In genomic region chr11:53504376-53504775, GRCm38 (mm10) we compare ENCODE assay signal across 1 mouse cellular context.
A peak's percentile ranks its signal among the peaks of the same experiment; 100 is the strongest.
TF ChIP-seq lines count a peak whose summit lies in the region.

No protein-coding gene starts in this region.

TF ChIP-seq in CH12.LX, 34 proteins besides CTCF, POLR2A, EP300 and RAD21:
- TF ChIP-seq ZKSCAN1 (IDR thresholded peaks at IDR 0.05; ENCODE audit: borderline replicate concordance, low read depth, low read length) (no peak), NRF1 (IDR thresholded peaks at IDR 0.05; ENCODE audit: low read depth, low read length) (0 out of 2 replicates have a peak, but pooled peaks have one; percentile 14)
